Mouse (Mus musculus) liver, postnatal 0 days (tissue): ENCODE measurements around the gene Il31.

ENCODE experiments used
- CTCF ChIP-seq: sonication (generic); IDR thresholded peaks from 2 replicates; pipeline ENCODE4 v1.5.1; 2016; ENCODE audit warnings: antibody characterized with exemption, low read depth
- EP300 ChIP-seq: IDR thresholded peaks from 2 replicates; pipeline ENCODE4 v1.6.1; 2016; ENCODE audit warnings: antibody characterized with exemption, low read depth, mild to moderate bottlenecking

DNA sequence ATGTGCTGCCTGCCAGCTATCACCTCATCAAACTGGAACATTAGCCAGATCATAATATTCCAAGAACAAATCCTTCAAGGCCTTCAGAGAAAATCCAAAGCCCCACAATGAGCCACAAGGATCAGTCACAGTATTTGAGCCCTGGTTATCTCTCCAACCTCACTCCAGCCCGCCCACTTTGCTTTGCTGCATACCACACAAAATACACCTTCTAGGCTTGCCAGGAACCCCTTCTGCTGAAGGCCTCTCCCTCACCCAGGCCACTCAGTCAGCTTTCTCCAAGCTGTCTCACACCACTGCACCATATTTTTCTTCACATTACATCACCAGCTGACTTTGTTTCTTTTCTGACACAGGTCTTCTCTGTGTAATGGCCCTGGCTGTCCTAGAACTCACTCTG lies 32.9 kb upstream of the Il31 start:
- TF ChIP-seq CTCF = no peak
- no peak for TF ChIP-seq EP300
